Mouse (Mus musculus) urinary bladder, postnatal 14 days (tissue): ENCODE measurements around the gene Ppm1k.
"Not testable (repeated sequence)": the region's sequence is repeated elsewhere in the genome, so short reads cannot be mapped to it uniquely, and the experiment has no call there.

Experiments used
- DNase-seq: peaks from one replicate; pipeline ENCODE4 v3.0.0; 2021; ENCODE audit warnings: low spot score

Ppm1k gene

DNA sequence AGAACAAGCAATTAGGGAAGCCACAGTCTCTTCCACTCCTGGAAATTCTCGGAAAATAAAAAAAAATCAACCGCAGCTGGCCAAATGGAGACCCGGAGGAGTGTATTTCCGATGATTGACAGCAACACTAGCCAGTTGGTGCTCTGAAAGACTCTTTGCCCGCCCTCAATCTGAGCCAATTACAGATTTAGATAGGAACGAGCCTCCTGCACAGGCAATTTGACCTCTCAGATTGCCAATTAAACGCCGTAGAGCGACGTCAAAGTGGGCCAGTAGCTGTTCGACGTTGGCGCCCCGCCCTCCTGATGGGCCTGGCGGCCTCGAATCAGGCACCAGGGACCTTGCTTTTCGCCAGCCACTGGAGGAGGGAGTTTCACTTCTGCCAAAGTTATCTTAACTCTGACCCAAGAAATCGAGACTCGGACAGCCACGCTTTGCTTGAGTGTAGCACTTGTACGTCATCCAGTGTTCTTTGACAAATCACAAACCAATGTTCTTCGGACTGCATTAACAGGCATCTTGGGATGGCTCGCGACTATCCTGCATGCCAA is at the start of gene Ppm1k:
Ppm1k (minus strand) TSS at position 83 of the 551 bp plus-strand sequence.
- DNase-seq = peak; percentile 99

DNA sequence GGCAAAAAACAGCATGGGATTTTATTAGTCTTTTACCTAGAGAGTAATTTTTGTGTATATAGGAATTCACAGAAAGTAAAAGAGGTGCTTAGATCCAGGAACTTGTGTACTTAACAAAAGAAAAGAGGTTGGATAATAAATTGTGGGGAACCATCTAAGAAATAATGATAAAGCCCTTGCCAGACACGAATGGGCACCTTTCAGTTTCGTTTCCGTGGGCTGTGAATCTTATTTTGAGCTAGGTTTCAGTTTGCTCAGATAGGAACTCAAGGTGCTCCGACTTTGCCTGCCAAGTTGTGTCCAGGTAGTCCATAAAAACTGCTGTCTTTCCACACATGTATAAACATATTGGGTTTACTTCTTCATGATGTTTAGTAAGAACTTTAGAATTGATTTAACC is 47.1 kb upstream of the Ppm1k start:
- DNase-seq = no peak

DNA sequence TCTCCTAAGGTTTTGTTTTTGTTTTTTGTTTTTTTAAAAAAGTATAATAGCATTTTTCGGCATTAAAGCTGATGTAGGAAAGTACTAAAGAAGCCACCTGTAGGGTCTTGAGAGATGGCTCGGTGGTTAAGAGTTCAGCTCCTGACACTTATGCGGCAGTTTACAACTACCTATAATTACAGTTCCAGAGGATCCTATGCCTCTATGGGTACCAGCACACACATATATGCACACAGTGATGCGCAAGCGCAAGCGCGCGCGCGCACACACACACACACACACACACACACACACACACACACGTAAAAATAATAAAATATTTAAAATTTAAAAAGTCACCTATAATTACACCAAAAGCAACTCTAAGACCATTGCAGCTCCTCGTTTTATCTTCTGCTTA is 46.3 kb upstream of the Ppm1k start:
- no peak for DNase-seq

DNA sequence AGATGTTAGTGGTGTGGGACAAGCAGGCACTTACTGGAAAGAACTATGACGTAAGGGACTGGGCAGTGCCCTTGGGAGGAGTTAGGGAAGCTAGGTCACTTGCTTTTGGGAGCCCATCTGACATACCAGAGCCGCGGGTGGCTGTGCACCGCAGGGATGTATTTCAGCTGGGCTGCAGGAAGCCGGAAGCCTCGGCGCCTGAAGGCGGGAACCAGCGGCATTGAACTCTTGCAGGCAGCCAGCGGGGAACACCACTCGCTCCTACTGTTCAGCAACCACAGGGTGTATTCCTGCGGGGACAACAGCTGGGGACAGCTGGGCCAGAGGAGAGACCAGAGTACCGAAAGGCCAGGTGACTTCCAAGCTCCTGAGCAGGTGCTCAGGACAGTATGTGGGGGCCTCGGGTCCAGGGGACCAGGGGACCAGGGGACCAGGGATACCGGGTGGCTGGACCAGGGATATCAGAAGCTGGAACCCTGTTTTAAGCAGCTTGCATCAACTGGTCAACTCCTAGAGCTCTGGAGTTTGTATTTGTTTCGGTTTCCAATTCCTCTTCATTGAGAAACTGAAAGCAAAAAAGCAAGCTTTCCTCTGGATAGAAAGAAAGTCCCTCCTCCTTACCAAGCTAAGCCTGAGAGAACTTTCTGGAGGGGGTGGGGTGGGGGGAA is 45.7 kb upstream of the Ppm1k start, which contains the start of gene Herc6:
Herc6 (plus strand) TSS at position 120 of the 668 bp plus-strand sequence.
- DNase-seq = peak; percentile 63

DNA sequence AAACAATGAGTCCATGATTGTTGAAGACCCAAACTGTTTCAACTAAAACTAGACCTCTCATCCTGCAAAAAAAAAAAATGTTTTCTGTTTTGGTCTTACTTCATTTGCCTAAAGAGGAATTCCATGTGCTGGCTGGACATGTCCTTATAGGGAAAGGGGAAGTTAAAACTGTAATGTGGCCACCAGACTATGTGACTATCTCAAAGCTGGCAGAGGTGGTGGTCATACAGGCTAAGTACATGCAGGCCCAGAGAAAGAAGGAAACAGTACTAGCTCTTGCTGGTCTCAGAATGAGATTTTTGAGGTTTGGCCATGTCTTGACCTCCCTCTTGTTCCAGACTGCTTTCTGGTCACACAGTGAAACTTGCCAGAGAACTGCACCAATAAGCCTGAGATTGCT is 36.3 kb upstream of the Ppm1k start:
- DNase-seq = no peak

DNA sequence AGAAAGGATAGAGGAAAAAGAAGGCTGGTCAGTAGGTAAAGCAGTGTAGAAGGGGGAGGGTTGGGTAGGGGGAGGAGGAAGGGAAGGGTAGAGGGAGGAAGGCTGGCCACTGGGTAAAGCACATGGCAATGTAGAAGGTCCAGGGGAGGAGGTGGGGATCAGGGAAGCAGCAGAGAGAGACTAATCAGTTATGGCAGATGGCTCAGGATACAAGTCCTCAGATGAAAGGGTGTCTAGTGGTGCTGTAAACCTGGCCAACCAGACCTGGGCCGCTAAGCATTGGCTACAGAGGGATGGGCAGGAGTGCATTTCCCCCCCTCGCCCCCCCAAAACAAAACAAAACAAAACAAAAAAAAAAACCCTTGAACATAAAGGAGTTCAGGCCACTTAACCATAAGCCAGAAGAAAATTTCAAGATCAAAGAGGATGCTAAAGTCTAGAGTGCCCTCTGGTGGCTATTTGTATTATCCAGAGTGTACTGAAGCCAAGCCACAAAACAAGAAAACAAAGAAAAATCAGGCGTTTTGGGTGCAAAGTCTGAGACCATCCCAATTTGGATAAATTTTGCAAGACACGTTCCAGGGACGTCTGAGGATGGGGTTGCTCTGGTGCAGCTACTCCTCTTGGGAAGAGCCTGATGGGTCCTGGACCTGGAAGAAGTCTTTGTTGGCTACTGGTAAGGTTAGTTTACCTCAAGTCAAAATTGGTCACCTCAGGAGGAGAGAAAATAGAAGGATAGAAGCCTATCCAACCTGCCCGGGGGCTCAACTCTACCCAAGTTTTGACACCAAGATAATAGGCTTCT is 35.1 kb upstream of the Ppm1k start:
- peak; percentile 30 for DNase-seq

DNA sequence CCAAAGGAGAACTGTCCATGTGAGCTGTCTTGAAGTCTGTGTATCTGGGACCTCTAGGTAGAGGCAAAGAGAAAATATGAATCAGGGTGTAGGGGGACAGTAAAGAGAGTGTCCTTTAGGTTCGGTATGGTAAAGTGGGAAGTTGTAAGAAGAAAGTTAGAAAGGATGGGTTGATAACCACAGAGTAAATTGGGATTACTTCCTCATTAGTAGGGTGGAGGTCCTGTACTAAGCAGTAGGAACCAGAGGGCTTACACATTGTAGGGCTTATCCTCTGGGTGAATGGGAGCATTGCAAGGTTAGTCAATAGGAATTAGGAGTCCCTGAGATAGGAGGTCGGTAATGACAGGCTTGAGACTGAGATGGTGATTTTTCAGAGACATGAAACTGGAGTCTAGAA is 32.4 kb upstream of the Ppm1k start:
- DNase-seq = no peak

DNA sequence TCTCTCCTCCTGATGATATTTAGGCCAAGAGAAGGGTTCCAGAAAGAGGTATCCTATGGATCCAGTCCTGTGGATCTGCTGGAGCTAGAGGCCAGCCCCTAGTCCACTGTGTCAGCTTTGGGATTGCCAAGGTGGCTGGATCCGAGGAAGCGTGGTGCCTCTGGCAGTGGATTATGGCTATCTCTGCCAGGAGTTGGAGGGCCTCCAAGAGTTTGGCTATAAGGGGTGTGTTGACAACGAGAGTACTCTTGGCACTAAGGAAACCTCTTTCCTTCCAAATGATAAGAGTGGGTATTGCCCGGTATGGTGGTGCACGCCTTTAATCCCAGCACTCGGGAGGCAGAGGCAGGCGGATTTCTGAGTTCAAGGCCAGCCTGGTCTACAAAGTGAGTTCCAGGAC is 30.2 kb upstream of the Ppm1k start:
- DNase-seq = no peak

DNA sequence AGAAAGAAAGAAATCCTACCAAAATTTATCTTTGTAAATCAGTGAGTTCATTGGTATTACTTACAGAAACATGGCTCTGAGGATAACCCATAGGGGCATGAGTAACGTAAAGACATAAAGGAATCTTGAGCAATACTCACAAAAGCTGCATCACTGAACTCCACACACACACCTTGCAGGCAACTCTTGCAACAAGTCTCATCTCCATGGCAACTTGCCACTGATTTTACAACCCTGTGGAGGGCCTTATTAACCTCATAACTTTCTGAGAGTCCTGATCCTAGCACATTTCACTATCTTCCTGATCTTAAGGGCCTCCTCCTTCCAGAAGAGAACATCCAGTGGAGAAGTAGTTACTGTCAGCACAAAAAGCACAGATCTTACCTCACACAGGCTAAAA is 28.2 kb upstream of the Ppm1k start:
- no peak for DNase-seq

DNA sequence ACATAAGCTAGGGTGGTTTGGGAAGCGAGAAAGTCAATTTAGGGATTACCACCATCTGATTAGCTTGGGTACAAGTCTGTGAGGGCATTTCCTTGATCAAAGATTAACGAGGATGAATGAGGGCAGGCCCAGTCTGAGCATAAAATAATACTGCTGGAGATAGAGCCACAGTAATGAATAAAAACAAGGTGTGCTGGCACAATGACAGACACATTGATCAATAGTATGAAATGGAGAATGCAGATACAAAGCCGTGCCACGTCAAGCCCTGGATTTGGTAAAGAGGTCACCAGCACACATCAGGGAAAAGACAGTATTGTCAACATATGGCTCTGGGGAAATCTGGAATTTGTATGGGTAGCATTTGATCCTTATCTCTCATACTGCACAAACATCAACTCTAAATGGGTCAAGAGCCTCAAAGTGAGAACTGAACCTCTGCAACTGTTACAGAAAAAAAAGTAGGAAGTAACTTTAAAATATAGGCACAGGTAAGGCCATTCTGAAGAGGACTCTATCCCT is 22.6 kb upstream of the Ppm1k start:
- DNase-seq = no peak

DNA sequence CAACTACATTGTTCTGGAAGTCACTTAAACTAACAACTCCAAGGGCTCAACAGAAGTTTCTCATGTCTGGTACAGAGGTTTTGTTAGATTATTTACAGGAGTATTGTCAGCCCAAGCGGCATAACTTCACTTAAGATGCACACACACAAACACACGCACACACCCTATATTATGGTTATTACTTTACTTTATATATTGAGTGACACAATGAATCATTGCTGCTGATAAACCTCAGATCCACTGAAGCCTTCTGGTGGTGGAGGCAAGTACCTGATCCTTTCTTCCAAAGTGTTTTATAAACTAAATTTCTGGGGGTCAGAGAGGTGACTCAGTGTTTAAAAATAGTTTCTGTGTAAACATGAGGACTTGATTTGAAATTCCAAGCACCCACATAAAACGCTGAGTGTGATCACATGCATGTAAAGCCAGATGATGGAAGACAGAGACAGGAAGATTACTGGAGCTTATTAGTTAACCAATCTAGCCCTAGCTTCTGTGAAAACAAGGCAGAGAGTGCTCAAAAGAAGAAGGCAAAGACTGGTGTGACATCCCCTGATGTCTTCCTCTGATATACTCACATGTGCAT is 16.0 kb upstream of the Ppm1k start:
- no peak for DNase-seq

DNA sequence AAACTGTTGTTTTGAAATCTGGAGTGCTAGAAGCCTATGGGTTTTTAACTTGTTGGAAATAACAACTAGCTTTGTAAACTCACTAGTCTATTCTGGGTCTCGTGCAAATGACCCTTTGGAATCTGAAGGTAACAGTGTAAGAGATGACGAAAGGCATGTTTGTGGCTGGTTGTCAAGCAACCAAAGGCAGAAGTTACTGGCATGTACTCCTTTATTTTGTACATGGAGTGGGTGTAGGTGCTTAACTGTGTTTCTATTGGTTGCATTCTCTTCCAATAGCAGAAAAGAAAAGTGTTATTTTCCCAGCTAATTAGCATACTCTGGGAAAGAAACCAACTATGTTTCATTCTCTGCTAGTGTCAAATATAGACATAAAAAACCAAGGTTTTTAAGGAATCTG is 9.6 kb upstream of the Ppm1k start:
- no peak for DNase-seq

DNA sequence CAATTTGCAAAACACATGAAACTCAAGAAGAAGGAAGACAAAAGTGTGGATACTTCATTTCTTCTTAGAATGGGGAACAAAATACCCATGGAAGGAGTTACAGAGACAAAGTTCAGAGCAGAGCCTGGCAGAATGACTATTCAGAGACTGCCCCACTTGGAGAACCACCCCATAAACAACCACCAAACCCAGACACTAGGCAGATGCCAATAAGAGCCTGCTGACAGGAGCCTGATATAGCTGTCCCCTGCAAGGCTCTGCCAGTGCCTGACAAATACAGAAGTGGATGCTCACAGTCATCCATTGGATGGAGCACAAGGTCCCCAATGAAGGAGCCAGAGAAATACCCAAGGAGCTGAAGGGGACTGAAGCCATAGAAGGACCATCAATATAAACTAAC is 8.3 kb upstream of the Ppm1k start:
- DNase-seq = not testable (repeated sequence)

DNA sequence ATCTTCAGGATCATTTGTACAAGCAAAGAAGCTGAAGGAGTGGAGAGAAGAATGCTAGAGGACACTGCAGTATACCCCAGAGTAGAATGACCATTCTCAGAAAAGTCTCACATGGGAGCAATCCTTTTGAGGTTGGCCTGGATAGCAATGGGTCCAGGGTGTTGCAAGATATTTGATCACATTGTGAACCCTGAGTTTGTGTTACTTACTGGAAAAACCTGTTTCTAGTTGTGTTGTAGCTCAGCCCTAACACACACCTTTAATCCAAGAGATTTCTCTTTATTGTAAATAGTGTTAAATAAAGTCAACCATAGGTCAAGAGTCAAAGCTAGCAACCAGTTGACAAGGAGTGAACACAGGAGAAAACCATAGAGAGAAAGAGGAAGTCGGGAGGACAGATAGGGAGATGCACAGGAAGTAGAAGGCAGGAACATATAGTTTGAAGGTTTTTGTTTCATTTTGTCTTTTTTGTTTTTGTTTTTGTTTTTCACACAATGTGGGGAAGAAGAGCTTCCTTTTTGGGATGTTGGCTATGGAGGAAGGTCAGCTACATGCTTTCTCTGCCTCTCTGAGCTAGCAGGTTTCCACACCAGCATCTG is 6.6 kb upstream of the Ppm1k start:
- DNase-seq = no peak

DNA sequence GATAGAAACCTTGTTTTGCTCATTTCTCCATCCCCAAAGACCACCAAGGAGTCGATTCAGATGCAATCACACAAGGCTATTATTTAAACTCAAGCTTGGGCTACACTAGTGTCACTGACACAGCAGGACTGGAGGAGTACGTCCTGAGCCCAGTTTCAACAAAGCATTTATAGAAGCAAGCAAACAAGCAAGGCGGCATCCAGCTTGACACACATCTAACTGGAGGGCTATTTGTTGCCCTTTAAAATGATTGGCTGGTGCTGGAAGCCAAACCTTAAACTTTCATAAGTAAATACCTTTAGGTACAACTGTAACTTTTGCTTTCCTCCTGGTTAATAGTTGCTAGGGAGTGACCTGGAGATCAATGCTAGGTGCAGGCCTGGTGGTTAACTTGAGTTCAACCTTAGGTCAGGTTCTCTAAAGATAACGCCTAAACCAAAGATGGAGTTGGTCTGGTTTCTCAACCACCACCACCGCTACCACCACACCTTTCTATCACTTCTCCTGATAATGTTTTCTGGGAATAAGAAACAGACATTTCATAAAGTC is 5.8 kb upstream of the Ppm1k start:
- no peak for DNase-seq

DNA sequence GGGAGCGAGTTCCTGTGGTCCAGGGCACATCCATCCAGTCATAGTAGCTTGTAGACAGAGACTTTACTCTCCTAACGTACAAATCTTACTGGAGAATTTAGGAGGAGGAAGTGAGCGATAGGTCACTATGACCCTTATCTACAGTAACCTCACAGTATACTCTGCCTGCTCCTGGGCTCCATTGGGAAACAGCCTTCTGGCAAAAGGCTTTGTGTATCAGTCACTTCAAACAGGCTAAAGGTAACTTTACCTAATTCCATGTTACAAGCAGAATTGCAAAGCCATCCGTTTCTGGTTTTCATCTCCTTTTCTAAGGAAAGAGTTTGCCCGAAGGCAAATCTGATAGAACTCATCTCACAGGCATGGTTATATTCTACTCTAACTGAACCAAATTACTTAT is 2.6 kb upstream of the Ppm1k start:
- DNase-seq = no peak

DNA sequence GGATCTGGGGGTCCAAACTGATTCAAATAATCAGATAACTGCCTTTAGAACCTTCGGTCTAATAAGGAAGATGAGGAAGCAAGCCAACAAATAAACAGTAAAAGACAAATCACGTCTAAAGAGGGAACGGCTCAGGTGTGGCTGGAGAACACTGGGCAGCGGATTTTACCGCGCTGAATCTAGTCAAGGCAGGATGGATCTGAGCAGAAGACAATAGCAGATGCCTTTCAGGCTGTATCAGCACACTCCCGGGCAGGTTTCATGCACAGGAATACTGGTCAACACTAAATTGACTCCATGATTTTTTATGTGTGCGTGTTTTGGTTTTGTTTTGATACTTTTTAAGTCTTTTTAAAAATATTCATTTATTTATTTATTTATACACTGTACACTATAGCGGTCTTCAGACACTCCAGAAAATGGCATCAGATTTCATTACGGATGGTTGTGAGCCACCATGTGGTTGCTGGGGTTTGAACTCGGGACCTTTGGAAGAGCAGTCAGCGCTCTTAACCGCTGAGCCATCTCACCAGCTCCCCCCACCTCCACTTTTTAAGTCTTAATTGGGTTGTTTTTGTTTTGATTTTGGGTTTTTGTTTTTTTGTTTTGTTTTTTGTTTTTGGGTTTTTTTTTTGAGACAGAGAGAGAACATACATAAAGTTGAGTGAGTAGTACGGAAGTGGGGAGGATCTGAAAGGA is 852 bp upstream of the Ppm1k start:
- peak; percentile 7 for DNase-seq

DNA sequence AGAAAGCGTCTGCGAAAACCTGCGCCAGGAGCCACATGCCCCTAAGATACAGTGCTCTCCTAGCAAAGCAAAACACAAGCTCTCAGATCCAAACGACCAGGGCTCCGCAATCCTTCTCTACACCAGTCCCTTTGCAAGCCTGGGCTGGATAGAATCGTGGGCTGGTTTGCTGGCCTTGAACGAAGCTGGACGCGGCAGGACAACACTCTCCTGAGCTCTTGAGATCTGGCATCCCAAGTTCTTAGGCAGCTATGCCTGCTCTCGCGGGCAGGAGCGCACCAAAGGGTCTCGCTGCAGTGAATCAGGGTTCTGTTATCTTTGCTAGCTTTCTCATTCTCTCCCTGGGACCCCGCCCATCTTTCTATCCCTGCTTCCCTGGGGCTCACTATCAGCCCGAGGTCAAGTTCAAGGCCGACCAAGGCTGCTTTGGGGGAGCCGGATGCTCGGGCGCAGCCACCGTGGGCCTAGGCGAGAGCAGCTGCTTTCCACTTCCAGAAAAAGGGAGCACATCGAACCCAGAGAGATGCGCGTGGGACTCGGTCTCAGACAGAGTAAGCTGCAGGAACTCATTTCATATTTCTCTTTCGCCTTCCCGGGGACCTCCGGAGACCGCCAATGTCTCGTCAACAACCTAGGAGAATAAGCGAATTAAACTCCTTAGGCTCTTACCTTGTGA is 519 bp downstream of the Ppm1k start:
- peak; percentile 22 for DNase-seq

DNA sequence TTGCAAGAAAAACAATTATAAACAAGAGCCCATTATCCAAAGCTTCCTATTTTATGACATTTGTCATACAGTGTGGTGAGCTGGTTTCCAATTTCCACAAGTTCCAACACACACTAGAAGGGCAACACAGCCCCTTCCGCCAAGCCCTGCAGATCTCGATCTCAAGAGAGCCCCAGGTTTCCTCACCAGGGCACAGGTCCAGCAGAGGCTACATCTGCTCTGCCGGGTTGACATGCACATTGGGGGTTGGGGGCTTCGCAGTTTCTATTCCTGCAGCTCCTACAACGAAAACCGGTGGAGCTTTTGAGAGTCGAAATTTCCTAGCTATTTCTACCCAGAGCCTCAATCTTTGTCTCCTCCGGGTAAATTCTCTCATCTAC is 1.0 kb downstream of the Ppm1k start:
- peak; percentile 38 for DNase-seq

DNA sequence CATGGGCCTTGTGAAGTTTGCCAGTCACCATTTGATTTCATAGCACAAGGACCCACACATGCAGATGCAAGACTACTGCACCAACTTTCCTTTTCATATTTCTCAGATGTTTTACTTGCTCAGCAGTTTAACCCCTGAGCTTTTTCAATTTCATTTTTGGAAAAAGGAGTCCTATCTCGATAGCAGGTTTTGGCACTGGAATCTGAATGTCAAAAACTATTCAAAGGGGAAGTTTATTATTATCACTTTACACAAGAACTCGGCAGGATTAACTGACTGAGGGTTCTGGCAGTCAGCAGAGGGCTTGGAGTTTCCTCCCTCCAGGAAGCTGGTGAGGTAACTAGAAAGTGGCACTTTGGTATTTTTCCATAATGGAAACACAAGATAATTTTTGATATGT is 1.9 kb downstream of the Ppm1k start:
- DNase-seq = no peak

DNA sequence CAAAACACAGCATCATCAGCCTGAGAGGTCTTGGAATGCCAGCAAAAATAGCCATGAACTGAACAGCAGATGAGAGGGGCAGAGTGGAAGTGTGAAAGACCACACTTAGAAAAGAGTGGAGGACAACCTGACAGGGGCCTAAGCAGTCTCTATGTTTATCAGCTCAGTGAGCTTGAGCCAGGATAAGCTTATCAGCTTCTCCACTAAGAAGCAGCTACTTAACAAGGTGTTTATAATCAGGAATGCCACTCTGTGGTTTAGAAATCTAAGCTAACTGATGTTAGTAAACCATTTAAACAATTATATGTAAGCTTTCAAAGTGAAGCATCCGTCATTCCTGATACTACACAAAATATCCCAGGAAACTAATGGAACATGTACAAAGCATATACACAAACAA is 3.2 kb downstream of the Ppm1k start:
- DNase-seq = no peak
